Mouse (Mus musculus) liver, embryonic 11.5 days (tissue): ENCODE results near the gene Col17a1. TPM values are rescaled to one million over a fixed set of nuclear protein-coding genes. Genes with fewer than 3 reads are reported as not detected.
A peak's percentile ranks its signal among the peaks of the same experiment; 100 is the strongest.

Experiments used
- ATAC-seq: fragments of 200-750 bp; cut with Nextera tagmentation; replicated peaks from 2 replicates; pipeline ENCODE4 v1.8.0; 2017; ENCODE audit warnings: moderate number of reproducible peaks, mild to moderate bottlenecking, moderate TSS enrichment, moderate library complexity; ENCODE audit not compliant: low FRiP score
- DNase-seq: peaks from one replicate; pipeline ENCODE4 v3.0.0-alpha.2; 2017; ENCODE audit warnings: low spot score
- H3K27ac ChIP-seq: fragments of 300-500 bp; sonication (generic); 2 replicates; pipeline ENCODE4 v1.5.1; 2014; ENCODE audit warnings: mild to moderate bottlenecking, low read depth, low read length, control low read depth
- H3K27me3 ChIP-seq: fragments of 300-500 bp; sonication (generic); replicated peaks from 2 replicates; pipeline ENCODE4 v1.6.1; 2014; ENCODE audit warnings: low read length, mixed read lengths; ENCODE audit not compliant: control insufficient read depth, insufficient read depth
- H3K36me3 ChIP-seq: fragments of 300-500 bp; sonication (generic); 2 replicates; pipeline ENCODE4 v1.6.1; 2014; ENCODE audit warnings: mild to moderate bottlenecking, low read length, moderate library complexity, mixed read lengths; ENCODE audit not compliant: control insufficient read depth, insufficient read depth
- H3K4me1 ChIP-seq: fragments of 300-500 bp; sonication (generic); replicated peaks from 2 replicates; pipeline ENCODE4 v1.6.1; 2014; ENCODE audit warnings: low read length, mixed read lengths; ENCODE audit not compliant: control insufficient read depth, insufficient read depth
- H3K4me2 ChIP-seq: fragments of 300-500 bp; sonication (generic); 2 replicates; pipeline ENCODE4 v1.6.1; 2014; ENCODE audit warnings: mild to moderate bottlenecking, control low read depth, moderate library complexity
- H3K4me3 ChIP-seq: fragments of 300-500 bp; sonication (generic); 2 replicates; pipeline ENCODE4 v1.5.1; 2014; ENCODE audit warnings: low read depth, low read length, control low read depth
- H3K9ac ChIP-seq: fragments of 300-500 bp; sonication (generic); 2 replicates; pipeline ENCODE4 v1.6.1; 2014; ENCODE audit warnings: low read depth, low read length, control low read depth
- H3K9me3 ChIP-seq: fragments of 300-500 bp; sonication (generic); 2 replicates; pipeline ENCODE4 v1.6.1; 2016; ENCODE audit warnings: low read length, inconsistent platforms, mixed read lengths; ENCODE audit not compliant: control insufficient read depth
- WGBS: fragments of 180-500 bp; shearing (Covaris S2); extraction: QIAGEN DNeasy Blood & Tissue Kit; methylation state at CpG from one replicate; pipeline ENCODE4 v1.1.7; 2014; 5-methylcytosine and 5-hydroxymethylcytosine counted together
- polyA plus RNA-seq: library from polyadenylated mRNA; unstranded; fragments of >200 nt; fragmentation: Nextera tagmentation; extraction: Ambion mirVana; gene quantifications from 2 replicates; pipeline ENCODE4 v1.2.1, GENCODE M21; 2014

The Col17a1 gene
- polyA plus RNA-seq = 0.36 and 0.97 TPM in 2 replicates

DNA sequence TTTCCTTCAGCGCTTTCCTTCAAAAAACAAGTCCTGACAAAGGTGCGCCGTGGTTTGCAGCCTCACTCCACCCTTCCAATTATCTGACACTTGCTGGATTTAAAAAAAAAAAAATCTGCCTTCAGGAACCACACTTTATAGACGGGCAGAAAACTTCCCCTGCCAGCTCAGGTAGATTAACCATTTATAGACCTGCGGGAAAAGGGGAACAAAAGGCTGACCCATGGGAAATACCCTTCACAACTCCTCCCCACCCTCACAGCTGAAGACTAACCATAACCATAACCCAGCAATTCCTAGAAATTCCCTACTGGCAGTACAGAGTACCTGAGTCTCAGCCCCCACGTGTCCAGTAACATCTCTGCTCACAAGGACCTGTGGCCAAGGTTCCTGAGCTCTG, at the start of gene Col17a1:
TSS of gene Col17a1 (minus strand) at position 101 of the 400 bp plus-strand sequence.
- DNase-seq (no peak), ATAC-seq (no peak)
- H3K4me2 ChIP-seq = no peak within 1 kb of the TSS
- no peak within 1 kb of the TSS for H3K27ac ChIP-seq
- no peaks in the 10 kb centered on the region for H3K27me3 ChIP-seq
- no peaks in the 10 kb centered on the region for H3K36me3 ChIP-seq
- no peak within 1 kb of the TSS for H3K4me3 ChIP-seq
- WGBS = 69% methylated on average over 6 of the region's 6 CpGs
- H3K4me1 ChIP-seq = 0 out of 2 replicates have a peak, but pooled peaks cover 2% of the 10 kb centered on the region
- H3K9me3 ChIP-seq = no peaks in the 10 kb centered on the region
- H3K9ac ChIP-seq = no peak within 1 kb of the TSS

DNA sequence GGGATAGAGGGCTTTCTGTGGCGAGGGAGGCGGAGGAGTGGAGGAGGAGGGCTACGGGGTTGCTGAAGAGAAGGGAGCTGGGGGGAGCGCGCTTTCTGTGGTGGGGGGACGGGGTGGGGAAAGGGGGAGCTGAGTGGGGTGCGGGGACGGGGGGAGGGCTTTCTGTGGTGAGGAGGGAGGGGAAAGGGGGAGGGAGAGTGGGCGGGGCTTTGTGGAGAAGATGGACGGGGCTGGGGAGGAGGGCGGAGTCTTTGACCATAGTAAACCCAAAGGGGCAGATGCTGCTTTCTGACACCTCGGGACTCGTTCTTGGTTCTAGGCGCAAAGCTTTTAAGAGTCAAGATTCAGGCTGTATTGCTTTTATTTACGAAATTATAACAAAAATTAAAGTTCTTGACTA, 40.0 kb upstream of the Col17a1 start:
- peaks cover 7% of the 10 kb centered on the region; the same call in 1 of the 2 replicates for H3K4me1 ChIP-seq
- H3K4me3 ChIP-seq = peak overlapping the region; percentile 63
- ATAC-seq = peak; percentile 39
- H3K27me3 ChIP-seq = no peaks in the 10 kb centered on the region
- DNase-seq = peak; percentile 62
- H3K4me2 ChIP-seq = peak overlapping the region; percentile 66
- H3K9me3 ChIP-seq = no peaks in the 10 kb centered on the region
- peak overlapping the region; percentile 90 for H3K27ac ChIP-seq
- peak overlapping the region; percentile 67 for H3K9ac ChIP-seq
- H3K36me3 ChIP-seq = peaks cover 20% of the 10 kb centered on the region
- WGBS = 1% methylated on average over 15 of the region's 15 CpGs

DNA sequence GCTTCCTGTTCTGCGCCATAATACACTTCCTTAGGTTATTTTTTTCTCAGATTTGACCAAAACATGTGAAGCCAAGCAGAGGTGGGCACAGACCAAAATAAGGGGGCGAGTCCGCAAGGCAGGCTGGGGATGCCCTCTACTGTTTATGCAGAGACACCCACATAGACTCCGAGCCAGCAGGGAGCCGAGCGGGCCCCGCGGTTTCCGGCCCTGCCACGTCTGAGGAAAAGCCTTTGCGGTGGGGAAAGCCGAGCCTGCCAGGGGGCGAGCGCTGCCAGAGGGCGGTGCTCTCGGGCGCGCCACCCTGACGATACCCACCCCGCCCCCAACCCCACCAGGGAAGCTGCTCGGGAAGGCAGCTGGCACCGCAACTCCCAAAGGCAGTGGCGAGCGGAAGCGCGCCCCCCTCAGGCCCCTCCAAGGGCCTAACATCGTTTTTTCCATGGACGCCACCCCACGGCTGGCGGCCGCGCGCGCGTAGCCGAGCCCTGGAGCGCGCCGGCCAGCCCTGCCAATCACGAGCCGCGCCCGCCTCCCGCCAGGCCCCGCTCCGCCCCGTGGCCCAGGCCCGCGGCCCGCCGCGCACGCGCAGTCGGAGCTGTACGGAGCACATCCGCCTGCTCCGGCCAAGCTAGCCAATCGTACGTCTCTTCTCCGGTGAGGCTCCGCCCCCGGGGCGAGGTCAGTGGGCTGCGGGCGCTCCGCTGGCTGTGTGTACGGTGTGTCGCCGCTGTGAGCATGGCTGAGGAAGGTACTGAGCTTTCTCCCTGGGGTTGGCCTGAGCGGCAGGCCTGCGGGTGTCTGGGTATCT, 39.4 kb upstream of the Col17a1 start, which contains the start of gene Sfr1:
TSS of gene Sfr1 (plus strand) at position 612 of the 811 bp plus-strand sequence.
- DNase-seq = peak; percentile 99
- peak within 1 kb of the TSS; percentile 71 for H3K9ac ChIP-seq
- ATAC-seq = peak; percentile 95
- under 1% methylated on average over 61 of the region's 72 CpGs for WGBS
- peak within 1 kb of the TSS; percentile 73 for H3K4me2 ChIP-seq
- peaks cover 20% of the 10 kb centered on the region for H3K36me3 ChIP-seq
- H3K27me3 ChIP-seq = no peaks in the 10 kb centered on the region
- H3K9me3 ChIP-seq = no peaks in the 10 kb centered on the region
- peak within 1 kb of the TSS; percentile 63 for H3K4me3 ChIP-seq
- peaks cover 7% of the 10 kb centered on the region; the same call in 1 of the 2 replicates for H3K4me1 ChIP-seq
- H3K27ac ChIP-seq = peak within 1 kb of the TSS; percentile 90

DNA sequence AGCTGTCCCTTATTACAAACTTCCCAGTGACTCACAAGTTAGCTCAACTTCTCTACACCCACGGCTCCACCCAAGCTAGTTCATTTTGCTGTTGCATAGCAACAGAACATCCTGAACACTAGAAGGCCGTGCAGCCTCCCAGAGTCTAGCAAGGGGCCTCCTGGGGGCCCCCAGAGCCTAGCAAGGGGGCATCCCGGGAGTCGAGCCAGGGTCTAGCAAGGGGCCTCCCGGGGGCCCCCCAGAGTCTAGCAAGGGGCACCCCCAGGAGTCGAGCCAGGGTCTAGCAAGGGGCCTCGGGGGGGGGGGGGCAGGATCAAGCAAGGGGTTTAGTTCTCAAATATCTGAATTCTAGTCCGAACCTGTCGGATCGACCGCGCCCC, 38.8 kb upstream of the Col17a1 start:
- ATAC-seq (peak; percentile 77), DNase-seq (peak; percentile 82)
- Histone ChIP-seq H3K9me3 (no peaks in the 10 kb centered on the region), H3K4me3 (peak overlapping the region; percentile 63), H3K4me2 (peak overlapping the region; percentile 73), H3K27me3 (no peaks in the 10 kb centered on the region), H3K9ac (peak overlapping the region; percentile 71), H3K36me3 (peaks cover 18% of the 10 kb centered on the region), H3K4me1 (peaks cover 5% of the 10 kb centered on the region; the same call in 1 of the 2 replicates), H3K27ac (peak overlapping the region; percentile 90)
- under 1% methylated on average over 12 of the region's 12 CpGs for WGBS

DNA sequence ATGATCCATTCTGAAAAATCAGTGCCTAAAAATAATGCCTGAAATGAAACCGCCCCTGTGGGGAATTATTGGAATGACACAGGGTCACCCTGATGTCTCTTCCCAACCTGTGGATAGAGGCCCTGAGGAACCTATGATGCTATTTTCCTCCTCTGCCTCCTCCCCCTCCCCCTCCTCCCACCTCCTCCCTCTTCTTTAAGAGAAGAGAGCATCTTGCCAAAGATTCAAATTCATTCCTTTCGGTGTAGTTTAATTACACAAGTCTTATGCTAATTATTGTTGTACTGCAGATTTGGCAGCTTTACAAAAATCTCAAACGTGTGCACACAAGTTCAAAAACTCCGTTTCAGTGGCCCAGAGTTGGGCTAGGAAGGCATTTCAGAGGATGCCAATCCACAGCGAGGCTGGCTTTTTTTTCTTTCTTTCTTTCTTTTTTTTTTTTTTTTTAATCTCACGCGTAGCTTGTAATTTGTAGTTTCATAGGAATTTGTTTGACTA, 33.8 kb upstream of the Col17a1 start:
- ATAC-seq (no peak), DNase-seq (no peak)
- Histone ChIP-seq H3K9ac (no peak overlapping the region), H3K36me3 (no peaks in the 10 kb centered on the region), H3K27ac (no peak overlapping the region), H3K27me3 (no peaks in the 10 kb centered on the region), H3K4me3 (no peak overlapping the region), H3K9me3 (no peaks in the 10 kb centered on the region), H3K4me1 (peaks cover 5% of the 10 kb centered on the region; the same call in 1 of the 2 replicates), H3K4me2 (no peak overlapping the region)
- 83% methylated on average over 7 of the region's 7 CpGs for WGBS

DNA sequence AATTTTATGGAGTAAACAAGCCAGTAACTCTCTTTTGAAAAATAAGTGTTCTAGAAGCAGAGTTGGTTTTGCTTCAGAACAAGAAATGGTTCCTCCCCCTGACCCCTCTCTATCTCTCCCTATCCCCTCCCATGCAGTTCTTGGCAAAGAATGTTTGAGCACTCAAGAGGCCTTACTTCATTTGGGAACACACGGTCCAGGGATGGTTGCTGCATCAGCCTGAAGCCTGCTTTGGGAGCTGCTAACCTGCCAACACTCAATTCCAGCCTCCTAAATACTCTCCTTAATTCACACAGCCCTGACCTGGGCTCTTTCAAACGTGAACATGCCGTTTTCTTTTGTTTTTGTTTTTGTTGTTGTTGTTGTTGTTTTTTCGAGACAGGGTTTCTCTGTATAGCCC, 33.0 kb upstream of the Col17a1 start:
- no peak overlapping the region for H3K27ac ChIP-seq
- H3K9me3 ChIP-seq = no peaks in the 10 kb centered on the region
- no peaks in the 10 kb centered on the region for H3K36me3 ChIP-seq
- DNase-seq (no peak), ATAC-seq (no peak)
- H3K9ac ChIP-seq = no peak overlapping the region
- H3K4me2 ChIP-seq = no peak overlapping the region
- no peak overlapping the region for H3K4me3 ChIP-seq
- no peaks in the 10 kb centered on the region for H3K27me3 ChIP-seq
- 73% methylated on average over 4 of the region's 4 CpGs for WGBS
- H3K4me1 ChIP-seq = no peaks in the 10 kb centered on the region

DNA sequence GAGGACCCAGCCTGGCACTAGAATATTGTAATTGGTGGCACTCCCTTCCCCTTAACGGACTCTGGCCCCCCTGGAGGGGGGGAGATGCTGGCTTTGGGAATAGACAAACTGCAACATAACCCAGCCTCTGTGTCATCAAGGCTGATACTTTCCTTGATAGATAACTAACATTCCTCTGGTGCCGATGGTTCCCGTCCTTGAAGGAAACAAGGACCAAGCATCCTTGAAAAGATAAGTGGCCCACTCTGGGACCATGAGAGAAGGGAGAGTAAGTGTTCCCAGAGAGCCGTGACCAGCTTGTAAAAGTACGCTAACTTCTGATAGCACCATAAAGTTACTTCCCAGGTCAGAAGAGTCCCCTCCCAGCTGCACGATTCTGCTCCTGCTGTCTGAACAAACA, 30.6 kb upstream of the Col17a1 start:
- Histone ChIP-seq H3K36me3 (no peaks in the 10 kb centered on the region), H3K9ac (no peak overlapping the region), H3K27ac (no peak overlapping the region), H3K9me3 (no peaks in the 10 kb centered on the region), H3K4me3 (no peak overlapping the region), H3K4me2 (no peak overlapping the region), H3K4me1 (no peaks in the 10 kb centered on the region), H3K27me3 (no peaks in the 10 kb centered on the region)
- WGBS = 57% methylated on average over 6 of the region's 6 CpGs
- ATAC-seq = no peak
- DNase-seq = no peak

DNA sequence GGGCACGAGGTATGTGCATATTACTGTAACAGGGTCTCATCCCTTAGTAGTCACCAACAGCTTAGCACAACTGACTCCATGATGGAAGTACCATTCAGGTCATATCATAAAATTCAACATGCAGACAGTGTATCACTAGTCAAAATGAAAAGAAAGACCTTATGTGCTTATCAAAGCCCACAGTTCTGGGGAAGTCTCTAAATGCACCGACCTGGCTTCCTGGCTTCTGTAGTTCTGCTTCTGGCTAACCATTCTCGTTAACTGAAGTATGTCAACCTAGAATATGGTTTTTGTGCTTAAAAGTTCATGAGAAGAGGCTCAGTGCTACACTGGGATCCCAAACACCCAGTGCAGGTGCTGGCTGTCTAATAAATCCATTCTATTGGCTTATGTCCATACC, 27.3 kb upstream of the Col17a1 start:
- no peak overlapping the region for H3K4me2 ChIP-seq
- no peak overlapping the region for H3K27ac ChIP-seq
- WGBS = 69% methylated on average over 3 of the region's 3 CpGs
- 0 out of 2 replicates have a peak, but pooled peaks cover 3% of the 10 kb centered on the region for H3K9me3 ChIP-seq
- ATAC-seq (no peak), DNase-seq (no peak)
- H3K4me3 ChIP-seq = no peak overlapping the region
- no peaks in the 10 kb centered on the region for H3K4me1 ChIP-seq
- H3K36me3 ChIP-seq = no peaks in the 10 kb centered on the region
- no peak overlapping the region for H3K9ac ChIP-seq
- H3K27me3 ChIP-seq = no peaks in the 10 kb centered on the region
